Mouse (Mus musculus) gastrocnemius, adult 2 months (tissue): ENCODE measurements around the gene Slc25a1. TPM values are rescaled to one million over a fixed set of nuclear protein-coding genes. Genes with fewer than 3 reads are reported as not detected.

ENCODE experiments used
- DNase-seq: peaks from one replicate; pipeline ENCODE4 v3.0.0; 2022
- H3K27ac ChIP-seq: fragments of 200-600 bp; 2 replicates; pipeline ENCODE4 v1.8.1; 2022; ENCODE audit warnings: mild to moderate bottlenecking
- H3K4me3 ChIP-seq: fragments of 200-600 bp; 2 replicates; pipeline ENCODE4 v1.8.1; 2022; ENCODE audit warnings: mild to moderate bottlenecking, moderate library complexity
- CTCF ChIP-seq: fragments of 200-600 bp; IDR thresholded peaks from 2 replicates; pipeline ENCODE4 v1.8.1; 2022; ENCODE audit warnings: antibody characterized with exemption, mild to moderate bottlenecking, moderate library complexity
- intact Hi-C: fragments of 180-260 bp; cut with DNase I; formaldehyde crosslinking; loops from one replicate; pipeline ENCODE4 v1.15.1; 2025
- total RNA-seq, 2 experiments: library from RNA; stranded (reverse); gene quantifications; 2 replicates each; pipeline ENCODE4 v1.2.3; 2021

The Slc25a1 gene
- total RNA-seq, 2 experiments from 2014 or later = 2.7 to 4.6 TPM

DNA sequence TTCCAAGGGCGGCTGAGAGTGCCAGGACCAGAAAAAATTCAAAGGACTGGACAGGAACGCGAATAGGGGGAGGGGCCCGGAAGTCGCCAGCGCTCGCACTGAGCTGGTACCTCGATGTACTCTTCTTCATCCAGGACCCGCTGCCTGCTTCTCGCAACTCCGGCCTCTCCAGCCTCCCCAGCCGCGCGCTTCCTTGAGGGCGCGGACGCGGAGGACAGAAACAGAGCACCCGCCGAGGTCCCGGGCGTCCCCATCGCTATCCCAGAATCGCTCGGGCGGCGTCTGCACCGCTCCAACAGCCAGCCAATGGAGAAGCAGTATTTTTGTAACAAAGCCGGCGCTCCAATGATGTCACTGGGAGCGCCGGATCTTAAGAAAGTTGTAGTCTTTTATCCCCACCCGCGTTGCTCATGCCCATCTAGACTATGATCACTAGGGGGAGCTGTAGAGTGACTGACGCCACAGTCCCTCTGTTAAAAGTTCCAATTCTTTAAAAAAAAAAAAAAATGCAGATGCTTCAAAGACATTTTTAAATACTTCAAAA, 16.9 kb downstream of the Slc25a1 start, which contains the start of gene Ess2:
Gene Ess2 (minus strand): TSS at position 297 of the 544 bp plus-strand sequence.
- DNase-seq = peak; percentile 91
- intact Hi-C loops = loop anchor here (1.0 to 10.0 kb wide), 3 partner anchors 75 to 324 kb away; partner anchors contain the start of gene Zdhhc8
- peak; percentile 97 for TF ChIP-seq CTCF
- peak within 1 kb of the TSS; percentile 92 for H3K27ac ChIP-seq
- peak within 1 kb of the TSS; percentile 87 for H3K4me3 ChIP-seq

DNA sequence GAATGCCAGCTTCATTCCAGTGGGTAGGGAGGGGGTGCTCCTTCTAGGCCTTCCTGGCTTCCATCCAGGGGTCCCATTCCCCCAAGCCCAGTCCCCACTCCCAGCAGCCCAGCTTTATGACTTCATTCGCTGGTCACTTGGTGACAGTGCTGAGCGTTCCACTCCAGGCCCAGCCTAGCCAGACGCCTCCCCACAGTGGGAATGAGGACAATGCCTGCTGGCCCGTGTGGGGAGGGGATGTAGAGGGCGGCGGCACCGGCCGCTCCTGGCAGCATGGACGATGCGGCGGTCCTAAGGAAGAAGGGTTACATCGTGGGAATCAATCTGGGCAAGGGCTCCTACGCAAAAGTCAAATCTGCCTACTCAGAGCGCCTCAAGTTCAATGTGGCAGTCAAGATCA, 29.6 kb downstream of the Slc25a1 start, which contains the start of the genes Dgcr2 and Tssk2:
Gene Dgcr2 (minus strand): TSS at position 101 of the 400 bp plus-strand sequence.
Gene Tssk2 (plus strand): TSS at position 176 of the 400 bp plus-strand sequence.
- no peak for TF ChIP-seq CTCF
- no peak within 1 kb of the TSS for H3K4me3 ChIP-seq
- intact Hi-C loops = no loop called here
- H3K27ac ChIP-seq = no peak within 1 kb of the TSS
- DNase-seq = no peak

DNA sequence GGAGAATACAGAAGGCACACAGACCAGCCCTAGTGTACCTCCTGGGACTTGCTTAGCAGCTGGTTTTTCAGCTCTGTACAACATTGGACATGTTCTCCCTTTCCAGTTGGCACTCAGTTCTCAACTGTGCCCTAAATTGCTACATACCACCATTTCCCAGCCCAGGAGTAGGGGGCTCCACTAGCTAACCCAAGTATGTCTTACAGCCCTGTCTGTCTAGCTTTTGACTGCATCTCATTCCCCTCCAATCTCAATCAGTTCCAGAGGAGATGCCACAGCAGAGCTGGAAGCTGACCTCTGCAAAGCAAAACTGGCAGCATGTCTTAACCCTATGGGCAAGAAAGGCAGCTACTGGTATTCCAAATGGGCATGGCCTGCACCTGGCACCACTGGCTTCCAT, 31.9 kb downstream of the Slc25a1 start:
- TF ChIP-seq CTCF = no peak
- no peak overlapping the region for H3K4me3 ChIP-seq
- intact Hi-C loops = no loop called here
- H3K27ac ChIP-seq = no peak overlapping the region
- DNase-seq = no peak

DNA sequence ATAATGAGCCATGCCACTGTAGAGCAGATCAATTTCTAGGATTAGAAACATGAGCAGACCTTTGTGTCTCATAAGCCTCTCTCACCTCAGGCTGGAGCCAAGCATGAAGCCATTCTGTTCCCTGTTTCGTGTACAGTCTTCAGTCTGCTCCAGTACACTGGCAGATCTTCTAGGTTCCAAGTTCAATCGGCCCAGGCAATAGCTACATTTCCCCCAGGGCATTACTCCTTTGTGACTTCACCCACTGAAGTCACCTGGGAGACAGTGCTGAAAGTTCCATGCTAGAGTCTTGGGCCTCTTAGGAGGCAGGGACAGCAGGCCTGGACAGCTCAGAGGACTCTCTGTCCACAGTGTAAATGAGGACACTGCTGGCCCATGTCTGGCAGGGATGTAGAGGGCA, 34.1 kb downstream of the Slc25a1 start, which contains the start of gene Tssk1:
Gene Tssk1 (plus strand): TSS at position 301 of the 400 bp plus-strand sequence.
- no peak for DNase-seq
- no peak for TF ChIP-seq CTCF
- H3K27ac ChIP-seq = peak within 1 kb of the TSS; percentile 48; the same call in 1 of the 2 replicates
- intact Hi-C loops = no loop called here
- H3K4me3 ChIP-seq = no peak within 1 kb of the TSS

DNA sequence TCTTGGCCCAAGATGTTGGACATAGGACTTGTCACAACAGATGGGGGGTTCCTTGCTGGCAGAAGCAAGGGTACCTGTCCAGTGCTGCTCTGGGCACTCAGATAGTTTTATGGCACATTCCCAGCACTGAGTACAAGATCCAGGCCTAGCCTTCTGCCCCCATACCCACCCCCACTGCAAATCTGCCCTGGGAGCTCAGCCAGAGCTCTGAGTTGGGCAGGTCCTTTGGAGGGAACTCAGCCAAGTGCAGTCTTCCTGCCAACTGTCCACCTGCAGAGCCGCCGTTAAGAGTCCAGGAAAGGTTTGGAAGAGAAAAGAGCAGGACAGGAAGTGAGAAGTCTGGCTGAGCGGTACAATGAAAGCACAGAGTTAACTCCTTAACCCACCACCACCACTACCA, 35.4 kb downstream of the Slc25a1 start:
- peak; percentile 37 for DNase-seq
- Histone ChIP-seq H3K4me3 (no peak overlapping the region), H3K27ac (peak overlapping the region; percentile 93)
- no peak for TF ChIP-seq CTCF
- intact Hi-C loops = no loop called here

DNA sequence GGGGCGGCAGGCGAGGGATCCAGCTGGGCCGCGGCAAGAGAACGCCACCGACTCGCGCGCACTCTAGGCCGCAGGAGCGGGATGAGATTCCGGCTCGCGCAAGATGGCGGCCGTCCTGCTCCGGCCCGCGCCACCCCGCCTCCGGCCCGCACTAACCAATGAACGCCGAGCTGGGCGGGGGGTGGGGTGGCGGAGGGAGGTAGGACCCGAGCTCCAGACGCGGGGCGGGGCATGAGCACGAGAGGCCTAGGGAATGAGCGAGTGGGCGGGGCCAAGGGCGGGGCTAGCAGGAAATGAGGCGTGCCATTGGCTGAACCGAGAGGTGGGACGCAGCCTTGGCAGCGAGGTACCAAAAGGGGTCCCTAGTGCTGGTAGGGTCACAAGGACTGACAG, 36.5 kb downstream of the Slc25a1 start, which contains the start of gene Gm20518:
Gene Gm20518 (minus strand): TSS at position 105 of the 393 bp plus-strand sequence.
- H3K27ac ChIP-seq = peak within 1 kb of the TSS; percentile 93
- TF ChIP-seq CTCF = no peak
- intact Hi-C loops = no loop called here
- peak; percentile 99 for DNase-seq
- peak within 1 kb of the TSS; percentile 94 for H3K4me3 ChIP-seq

GRCm38 (mm10) chr16:17890917-17891566, 37.0 kb downstream of the Slc25a1 start:
- DNase-seq = peak; percentile 92
- Histone ChIP-seq H3K27ac (peak overlapping the region; percentile 93), H3K4me3 (peak overlapping the region; percentile 94)
- no peak for TF ChIP-seq CTCF
- intact Hi-C loops = no loop called here

DNA sequence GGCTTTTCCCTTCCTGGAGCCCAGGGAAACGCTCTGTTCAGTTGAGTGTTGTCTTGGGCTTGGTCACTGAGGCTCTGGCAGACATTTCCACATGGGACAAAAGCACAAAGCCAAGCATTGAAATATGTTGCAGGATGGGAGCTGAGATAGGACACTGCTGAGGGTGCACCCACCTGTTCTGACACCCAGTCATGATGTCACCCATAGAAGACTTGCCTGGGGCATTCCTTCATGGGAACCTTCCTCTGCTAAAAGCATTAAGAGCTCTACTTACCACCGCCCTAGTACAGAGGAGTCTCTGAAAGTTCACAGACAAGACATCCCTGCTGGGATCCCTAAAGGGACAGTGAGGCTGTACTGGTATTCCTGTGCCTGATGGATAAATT, 37.7 kb downstream of the Slc25a1 start:
- no peak for DNase-seq
- intact Hi-C loops = no loop called here
- H3K4me3 ChIP-seq = peak overlapping the region; percentile 94
- no peak for TF ChIP-seq CTCF
- H3K27ac ChIP-seq = peak overlapping the region; percentile 93

DNA sequence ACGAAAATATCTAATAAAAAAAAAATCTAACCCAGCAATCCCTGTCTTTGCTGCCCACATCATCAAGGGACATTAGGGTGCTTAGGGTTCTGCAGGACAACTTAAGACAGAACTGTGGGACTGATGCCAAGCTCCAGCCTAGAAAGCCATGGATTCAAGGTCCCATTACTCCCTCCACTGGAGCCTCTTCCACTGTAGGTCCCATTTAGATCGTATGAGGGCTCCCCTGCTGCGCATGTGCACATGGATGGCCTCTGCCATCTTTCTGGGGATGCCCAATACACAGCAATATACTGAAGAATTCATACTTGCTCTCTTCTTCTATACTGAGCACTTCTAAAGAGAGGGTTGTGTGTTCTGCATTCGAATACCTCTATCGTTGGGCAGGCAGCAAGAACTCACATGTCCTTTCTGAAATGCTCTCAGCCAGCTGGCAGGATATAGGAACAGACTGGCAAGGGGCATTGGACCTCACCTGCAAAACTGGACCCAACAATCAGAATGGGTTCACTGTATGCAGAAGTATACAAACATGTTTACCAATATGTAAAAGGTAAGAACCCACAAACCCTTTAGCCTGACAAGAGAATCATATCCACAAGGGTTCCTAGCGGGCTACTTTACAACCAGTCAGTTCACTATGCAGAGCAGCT, 38.2 kb downstream of the Slc25a1 start:
- no peak for TF ChIP-seq CTCF
- Histone ChIP-seq H3K4me3 (peak overlapping the region; percentile 94), H3K27ac (peak overlapping the region; percentile 93; the same call in 1 of the 2 replicates)
- DNase-seq = no peak
- intact Hi-C loops = no loop called here

- peak overlapping the region; percentile 38; the same call in 1 of the 2 replicates for H3K27ac ChIP-seq
- TF ChIP-seq CTCF = no peak
- no peak for DNase-seq
- intact Hi-C loops = no loop called here
- no peak overlapping the region for H3K4me3 ChIP-seq
These were observed 43.9 kb downstream of the Slc25a1 start for GRCm38 (mm10) chr16:17884116-17884515.

DNA sequence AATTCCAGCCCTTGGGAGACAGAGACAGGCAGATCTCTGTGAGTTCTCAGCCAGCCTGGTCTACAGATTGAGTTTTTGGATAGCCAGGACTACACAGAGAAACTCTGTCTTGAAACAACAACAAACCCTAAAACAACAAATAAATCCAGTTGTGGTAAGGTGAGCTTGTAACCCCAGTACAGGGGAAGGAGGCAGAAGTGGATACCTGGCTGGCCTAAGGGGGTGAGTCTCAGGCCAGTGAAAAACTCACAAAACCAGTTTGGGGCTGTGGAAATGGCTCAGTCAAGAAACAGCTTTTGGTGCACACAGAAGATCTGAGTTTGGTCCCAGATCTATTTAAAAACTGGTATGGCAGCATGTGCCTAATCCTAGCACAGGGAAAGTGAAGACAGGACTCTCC, 45.8 kb downstream of the Slc25a1 start:
- Histone ChIP-seq H3K4me3 (no peak overlapping the region), H3K27ac (peak overlapping the region; percentile 4; the same call in 1 of the 2 replicates)
- TF ChIP-seq CTCF = no peak
- no peak for DNase-seq
- intact Hi-C loops = no loop called here

GRCm38 (mm10) chr16:17879571-17879970, 48.4 kb downstream of the Slc25a1 start:
- intact Hi-C loops = no loop called here
- no peak for DNase-seq
- TF ChIP-seq CTCF = no peak
- Histone ChIP-seq H3K27ac (no peak overlapping the region), H3K4me3 (no peak overlapping the region)

DNA sequence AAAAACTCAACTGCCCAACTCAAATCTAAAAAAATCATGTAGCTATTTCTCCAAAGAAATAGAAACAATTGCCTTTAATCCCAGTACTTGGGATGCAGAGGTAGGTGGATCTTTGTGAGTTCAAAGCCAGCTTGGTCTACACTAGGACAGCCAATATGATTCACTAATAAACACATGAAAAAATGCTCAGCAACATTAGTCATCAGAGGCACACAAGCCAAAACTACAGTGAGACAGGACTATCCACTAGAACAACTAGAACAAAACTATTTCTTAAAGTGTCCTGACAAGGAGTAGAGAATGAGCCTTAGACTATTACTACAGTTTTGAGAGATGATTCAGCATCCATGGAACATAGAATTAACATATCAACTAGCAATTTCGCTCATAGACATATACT, 51.9 kb downstream of the Slc25a1 start:
- no peak for DNase-seq
- no peak for TF ChIP-seq CTCF
- H3K4me3 ChIP-seq = no peak overlapping the region
- intact Hi-C loops = no loop called here
- no peak overlapping the region; the same call in 1 of the 2 replicates for H3K27ac ChIP-seq

Other genes with a start within 250 kb of the Slc25a1 start
- gene Med15, start 195.3 kb downstream of the Slc25a1 start, total RNA-seq = 10 to 100 TPM; 20.2 to 20.5 TPM
- gene Klhl22, start 168.6 kb downstream of the Slc25a1 start, total RNA-seq = 10 to 100 TPM; 20.5 to 23.6 TPM
- gene Scarf2, start 130.9 kb downstream of the Slc25a1 start, total RNA-seq = 1 to 10 TPM; 3.6 to 5.2 TPM
- not detected for gene B830017H08Rik, start 95.1 kb downstream of the Slc25a1 start, total RNA-seq
- 1 to 10 TPM; 1.3 to 2.1 TPM for gene Car15, start 89.9 kb downstream of the Slc25a1 start, total RNA-seq
- gene Gm20518, start 36.5 kb downstream of the Slc25a1 start, total RNA-seq = under 1 TPM; 0.15 to 0.56 TPM
- under 1 TPM; 0.10 to 0.17 TPM for gene Tssk1, start 34.0 kb downstream of the Slc25a1 start, total RNA-seq
- gene Dgcr2, start 29.7 kb downstream of the Slc25a1 start, total RNA-seq = 10 to 100 TPM; 22.2 to 26.4 TPM
- not detected for gene Tssk2, start 29.6 kb downstream of the Slc25a1 start, total RNA-seq
- gene Ess2, start 16.9 kb downstream of the Slc25a1 start, total RNA-seq = 1 to 10 TPM; 6.1 to 6.4 TPM
- not detected for gene Gsc2, start 13.2 kb downstream of the Slc25a1 start, total RNA-seq
- not detected for gene Vpreb2, start 52.2 kb upstream of the Slc25a1 start, total RNA-seq
- gene Dgcr6, start 124.6 kb upstream of the Slc25a1 start, total RNA-seq = 10 to 100 TPM; 45.5 to 46.2 TPM
- 10 to 100 TPM; 11.0 to 18.9 TPM for gene Prodh, start 162.0 kb upstream of the Slc25a1 start, total RNA-seq
- not detected for gene Rtn4r, start 199.4 kb upstream of the Slc25a1 start, total RNA-seq